Mouse (Mus musculus) lung, embryonic 16.5 days (tissue): ENCODE results near the gene Gc. TPM values are rescaled to one million over a fixed set of nuclear protein-coding genes. Genes with fewer than 3 reads are reported as not detected.

Experiments
- ATAC-seq: fragments of 200-750 bp; cut with Nextera tagmentation; 2 replicates; pipeline ENCODE4 v1.8.0; 2017; ENCODE audit warnings: low read depth, mild to moderate bottlenecking, moderate library complexity
- H3K27ac ChIP-seq: fragments of 300-500 bp; sonication (generic); 2 replicates; pipeline ENCODE4 v1.5.1; 2014; ENCODE audit warnings: mild to moderate bottlenecking, control low read depth, low read length
- H3K27me3 ChIP-seq: fragments of 300-500 bp; sonication (generic); 2 replicates; pipeline ENCODE4 v1.6.1; 2014; ENCODE audit warnings: low read depth, low read length, mixed read lengths; ENCODE audit not compliant: control insufficient read depth, insufficient read depth
- H3K36me3 ChIP-seq: fragments of 300-500 bp; sonication (generic); 2 replicates; pipeline ENCODE4 v1.6.1; 2014; ENCODE audit warnings: low read length; ENCODE audit not compliant: control insufficient read depth, insufficient read depth
- H3K4me1 ChIP-seq: fragments of 300-500 bp; sonication (generic); replicated peaks from 2 replicates; pipeline ENCODE4 v1.6.1; 2014; ENCODE audit warnings: low read length, mixed read lengths; ENCODE audit not compliant: control insufficient read depth, insufficient read depth
- H3K4me2 ChIP-seq: fragments of 300-500 bp; sonication (generic); 2 replicates; pipeline ENCODE4 v1.6.1; 2014; ENCODE audit warnings: low read depth, low read length, control low read depth
- H3K4me3 ChIP-seq: fragments of 300-500 bp; sonication (generic); 2 replicates; pipeline ENCODE4 v1.5.1; 2014; ENCODE audit warnings: mild to moderate bottlenecking, low read length, control low read depth
- H3K9ac ChIP-seq: fragments of 300-500 bp; sonication (generic); 2 replicates; pipeline ENCODE4 v1.6.1; 2014; ENCODE audit warnings: low read length, control low read depth
- H3K9me3 ChIP-seq: fragments of 300-500 bp; sonication (generic); 2 replicates; pipeline ENCODE4 v1.6.1; 2016; ENCODE audit warnings: low read length; ENCODE audit not compliant: control insufficient read depth
- WGBS: fragments of 180-500 bp; shearing (Covaris S2); extraction: QIAGEN DNeasy Blood & Tissue Kit; methylation state at CpG from one replicate; pipeline ENCODE4 v1.1.7; 2014; 5-methylcytosine and 5-hydroxymethylcytosine counted together
- polyA plus RNA-seq: library from polyadenylated mRNA; unstranded; fragments of >200 nt; fragmentation: Nextera tagmentation; extraction: Ambion mirVana; gene quantifications from 2 replicates; pipeline ENCODE4 v1.2.1, GENCODE M21; 2015

The Gc gene
- polyA plus RNA-seq, result 1.0 and 10.1 TPM in 2 replicates

DNA sequence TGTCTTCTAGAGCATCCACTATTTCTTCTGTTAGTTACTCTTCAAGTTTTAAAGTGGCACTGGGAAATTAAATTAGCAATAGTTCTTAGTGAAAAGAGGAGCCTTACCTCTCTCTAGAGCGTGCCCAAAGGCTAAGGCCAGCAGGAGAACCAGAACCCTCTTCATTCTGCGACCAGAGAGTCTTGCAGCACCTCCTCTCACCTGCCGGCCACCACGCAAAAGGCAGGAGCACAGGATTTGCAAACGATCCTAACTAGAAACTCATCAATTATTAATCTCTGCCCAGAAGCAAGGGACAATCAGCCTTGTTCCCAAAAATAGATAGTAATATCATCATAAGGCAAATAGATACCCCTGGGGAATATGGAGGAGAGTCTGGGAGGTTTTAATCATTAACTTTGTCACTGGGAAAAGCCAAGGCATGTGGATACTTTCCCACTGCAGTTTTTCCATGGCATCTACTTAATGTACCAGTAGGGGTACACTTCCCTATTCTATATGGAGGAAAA, at the start of gene Gc:
TSS of gene Gc (minus strand) at position 345 of the 509 bp plus-strand sequence.
- ATAC-seq, result no peak
- Histone ChIP-seq H3K36me3 (no peaks in the 10 kb centered on the region), H3K9ac (no peak within 1 kb of the TSS), H3K27ac (no peak within 1 kb of the TSS), H3K27me3 (no peaks in the 10 kb centered on the region), H3K9me3 (no peaks in the 10 kb centered on the region), H3K4me2 (no peak within 1 kb of the TSS), H3K4me1 (no peaks in the 10 kb centered on the region), H3K4me3 (no peak within 1 kb of the TSS)
- 66% methylated on average over 5 of the region's 5 CpGs for whole genome bisulfite sequencing

DNA sequence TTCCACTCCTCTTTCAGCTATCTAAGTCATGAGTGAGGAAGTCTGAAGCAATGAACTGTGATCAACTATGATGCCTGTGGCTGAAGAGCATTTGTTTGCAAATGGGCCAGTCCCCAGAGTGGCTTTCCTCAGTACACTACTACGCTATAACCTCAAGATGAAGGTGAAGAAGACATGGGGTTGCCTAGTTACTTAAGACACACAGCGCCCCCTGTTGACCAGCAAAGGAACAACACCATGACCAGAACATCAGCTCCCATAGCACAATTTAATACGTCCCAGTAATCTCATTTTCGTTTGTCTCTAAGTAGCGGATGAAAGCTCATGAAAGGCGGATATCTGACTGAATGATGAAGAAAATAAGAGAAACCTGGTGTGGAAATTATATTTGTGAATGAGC, 42.5 kb upstream of the Gc start:
- Histone ChIP-seq H3K27ac (no peak overlapping the region), H3K36me3 (no peaks in the 10 kb centered on the region), H3K9me3 (no peaks in the 10 kb centered on the region), H3K4me2 (no peak overlapping the region), H3K4me1 (no peaks in the 10 kb centered on the region), H3K27me3 (no peaks in the 10 kb centered on the region), H3K4me3 (no peak overlapping the region), H3K9ac (no peak overlapping the region)
- ATAC-seq, result no peak
- WGBS, result 55% methylated on average over 6 of the region's 6 CpGs

DNA sequence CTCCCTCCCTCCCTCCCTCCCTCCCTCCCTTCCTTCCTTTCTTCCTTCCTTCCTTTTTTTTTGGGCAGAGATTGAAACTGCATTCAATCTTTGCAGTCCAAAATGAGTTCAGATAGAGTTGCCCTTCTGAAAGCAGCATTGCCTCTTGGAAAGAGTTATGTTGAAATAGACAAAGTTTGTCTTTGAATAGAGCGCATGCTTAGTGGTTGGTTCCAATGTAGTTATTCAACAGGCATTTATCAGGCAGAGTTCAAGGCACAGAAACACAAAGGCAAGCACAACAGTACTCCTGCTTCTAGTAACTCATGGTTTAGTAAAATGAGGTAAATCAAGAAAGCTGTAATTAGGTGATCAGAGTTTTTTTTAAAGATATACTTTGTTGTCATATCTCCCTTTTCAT, 34.9 kb upstream of the Gc start:
- Histone ChIP-seq H3K9me3 (no peaks in the 10 kb centered on the region), H3K27me3 (no peaks in the 10 kb centered on the region), H3K4me3 (no peak overlapping the region), H3K9ac (no peak overlapping the region), H3K27ac (no peak overlapping the region), H3K36me3 (no peaks in the 10 kb centered on the region), H3K4me1 (no peaks in the 10 kb centered on the region), H3K4me2 (no peak overlapping the region)
- 95% methylated on average over 1 of the region's 1 CpGs for WGBS
- ATAC-seq, result no peak

DNA sequence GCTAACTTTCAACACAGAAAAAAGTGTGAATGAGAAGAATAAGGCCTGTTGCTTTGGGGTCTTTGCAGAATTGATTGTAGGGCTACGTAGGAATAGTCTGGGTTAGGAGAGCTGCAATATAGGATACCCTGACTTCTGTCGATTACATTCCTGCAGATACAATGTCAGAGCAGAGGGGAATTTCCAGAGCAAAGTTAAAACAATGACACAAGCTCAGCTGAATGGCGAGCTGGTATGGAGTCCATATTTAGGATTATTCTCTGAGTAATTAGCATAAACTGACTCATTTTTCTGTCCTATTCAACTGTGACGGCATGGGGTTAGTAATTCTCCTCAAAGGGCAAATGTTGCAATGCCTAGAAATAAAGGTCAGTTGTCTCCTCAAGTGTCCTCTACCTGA, 12.8 kb upstream of the Gc start:
- WGBS, result 73% methylated on average over 4 of the region's 4 CpGs
- Histone ChIP-seq H3K27ac (no peak overlapping the region), H3K36me3 (no peaks in the 10 kb centered on the region), H3K4me3 (no peak overlapping the region), H3K4me1 (no peaks in the 10 kb centered on the region), H3K9ac (no peak overlapping the region), H3K4me2 (no peak overlapping the region), H3K27me3 (no peaks in the 10 kb centered on the region), H3K9me3 (no peaks in the 10 kb centered on the region)
- no peak for ATAC-seq

DNA sequence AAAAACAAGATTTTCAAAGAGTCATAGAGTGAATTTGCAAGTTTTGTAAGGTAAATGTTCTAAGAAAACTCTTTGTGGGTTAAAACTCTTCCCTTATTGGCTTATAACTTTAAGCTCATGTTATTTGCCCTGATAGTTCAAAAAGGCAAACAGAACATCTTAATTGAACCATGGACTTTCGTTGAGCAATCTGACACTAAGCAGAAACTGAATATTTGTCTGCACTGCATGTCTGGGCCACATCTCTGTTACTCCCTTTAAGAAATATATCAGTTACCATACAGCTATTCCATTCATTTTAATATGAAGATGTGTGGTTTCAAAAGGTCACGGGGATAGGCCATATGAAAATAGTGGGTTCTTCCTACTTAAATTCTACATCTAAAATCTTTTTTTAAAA, 10.2 kb upstream of the Gc start:
- Histone ChIP-seq H3K4me3 (no peak overlapping the region), H3K4me1 (no peaks in the 10 kb centered on the region), H3K27me3 (no peaks in the 10 kb centered on the region), H3K36me3 (no peaks in the 10 kb centered on the region), H3K9ac (no peak overlapping the region), H3K4me2 (no peak overlapping the region), H3K27ac (no peak overlapping the region), H3K9me3 (no peaks in the 10 kb centered on the region)
- no peak for ATAC-seq
- 73% methylated on average over 2 of the region's 2 CpGs for WGBS

DNA sequence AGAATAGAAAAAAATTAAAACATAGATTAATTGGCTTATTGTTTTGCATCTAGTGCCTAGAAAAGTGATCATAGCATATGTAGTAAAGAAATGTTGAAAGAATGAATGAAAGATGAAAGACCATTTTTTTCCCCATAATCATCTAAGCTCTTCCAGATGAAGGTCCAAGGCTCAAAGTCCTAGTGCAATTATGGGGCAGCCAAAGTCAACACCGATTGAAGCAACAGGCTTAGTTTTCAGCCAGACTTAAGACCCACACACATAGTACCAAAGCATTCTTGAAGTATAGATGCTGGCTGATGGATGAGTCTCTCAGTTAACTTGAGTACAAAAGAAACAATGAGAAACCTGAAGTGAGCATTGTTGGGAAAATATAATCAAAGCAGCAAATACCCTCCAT, 9.3 kb upstream of the Gc start:
- 85% methylated on average over 1 of the region's 1 CpGs for WGBS
- ATAC-seq, result no peak
- H3K36me3 ChIP-seq, result no peaks in the 10 kb centered on the region
- no peak overlapping the region for H3K9ac ChIP-seq
- no peaks in the 10 kb centered on the region for H3K27me3 ChIP-seq
- H3K4me2 ChIP-seq, result no peak overlapping the region
- no peak overlapping the region for H3K27ac ChIP-seq
- H3K4me3 ChIP-seq, result no peak overlapping the region
- H3K9me3 ChIP-seq, result no peaks in the 10 kb centered on the region
- no peaks in the 10 kb centered on the region for H3K4me1 ChIP-seq

DNA sequence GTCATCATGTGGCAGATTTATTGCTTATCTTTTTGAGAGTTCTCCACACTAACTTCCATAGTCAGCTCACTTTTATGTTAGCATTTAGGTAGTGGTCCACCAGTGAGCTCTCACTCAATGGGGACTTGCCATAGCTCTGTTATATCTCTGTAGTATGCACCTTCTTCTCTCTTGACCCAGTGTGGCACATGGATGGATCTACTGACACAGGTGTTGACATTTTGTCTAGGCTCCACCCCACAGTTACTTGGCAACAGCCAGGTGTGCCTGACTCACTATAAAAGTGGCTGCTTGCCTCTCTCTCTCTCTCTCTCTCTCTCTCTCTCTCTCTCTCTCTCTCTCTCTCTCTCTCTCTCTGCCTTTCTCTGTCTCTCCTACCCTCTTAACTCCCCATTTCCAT, 8.6 kb upstream of the Gc start:
- H3K4me1 ChIP-seq, result no peaks in the 10 kb centered on the region
- no peaks in the 10 kb centered on the region for H3K36me3 ChIP-seq
- H3K9ac ChIP-seq, result no peak overlapping the region
- H3K4me2 ChIP-seq, result no peak overlapping the region
- H3K4me3 ChIP-seq, result no peak overlapping the region
- no peaks in the 10 kb centered on the region for H3K27me3 ChIP-seq
- no peak overlapping the region for H3K27ac ChIP-seq
- no peaks in the 10 kb centered on the region for H3K9me3 ChIP-seq
- ATAC-seq, result no peak

DNA sequence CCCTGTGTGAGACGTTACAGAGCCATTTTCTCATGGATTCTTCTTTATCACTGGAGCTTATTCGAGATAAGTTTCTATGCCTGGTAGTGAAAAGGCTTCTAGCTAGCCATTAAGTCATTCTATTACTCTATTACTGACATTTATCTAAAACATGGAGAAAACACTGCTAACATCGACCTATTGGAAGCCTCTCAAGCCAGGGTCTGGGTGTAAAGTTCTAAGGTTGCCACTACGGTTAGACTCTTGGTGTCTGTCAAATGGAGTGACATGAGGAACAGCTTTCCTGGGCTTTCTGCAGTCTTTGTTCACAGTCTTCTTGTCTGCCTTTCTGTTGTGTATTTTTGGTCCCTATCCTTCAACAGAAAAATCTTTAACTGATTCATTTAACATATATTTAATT, 4.1 kb upstream of the Gc start:
- Histone ChIP-seq H3K4me3 (no peak overlapping the region), H3K4me1 (no peaks in the 10 kb centered on the region)
- WGBS, result 56% methylated on average over 4 of the region's 4 CpGs

DNA sequence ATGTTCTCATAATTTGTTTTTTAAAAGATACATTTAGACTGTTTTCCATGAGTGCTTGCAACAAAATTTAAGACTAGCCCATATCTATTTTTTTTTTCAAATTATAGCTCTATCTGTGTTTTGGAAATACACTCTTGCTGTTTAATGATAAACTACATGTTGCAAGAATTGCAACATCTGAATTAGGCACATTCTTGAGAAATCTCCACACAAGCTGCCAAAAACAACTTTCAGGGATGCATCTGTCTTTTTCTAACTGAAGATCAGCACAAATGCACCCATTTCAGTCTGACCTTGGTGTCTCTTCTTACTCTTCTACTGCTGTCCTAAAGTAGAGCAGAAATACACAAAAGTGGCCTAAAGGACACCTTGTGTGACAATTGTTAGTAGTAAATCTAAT, 1.9 kb upstream of the Gc start:
- Histone ChIP-seq H3K36me3 (no peaks in the 10 kb centered on the region), H3K4me2 (no peak overlapping the region), H3K9ac (no peak overlapping the region), H3K27ac (no peak overlapping the region), H3K9me3 (no peaks in the 10 kb centered on the region), H3K4me3 (no peak overlapping the region), H3K4me1 (no peaks in the 10 kb centered on the region), H3K27me3 (no peaks in the 10 kb centered on the region)
- no peak for ATAC-seq

More for the DNA sequence above, 4.1 kb upstream of the Gc start:
- Histone ChIP-seq H3K9ac (no peak overlapping the region), H3K36me3 (no peaks in the 10 kb centered on the region), H3K9me3 (no peaks in the 10 kb centered on the region), H3K27ac (no peak overlapping the region), H3K4me2 (no peak overlapping the region), H3K27me3 (no peaks in the 10 kb centered on the region)
- ATAC-seq, result no peak

DNA sequence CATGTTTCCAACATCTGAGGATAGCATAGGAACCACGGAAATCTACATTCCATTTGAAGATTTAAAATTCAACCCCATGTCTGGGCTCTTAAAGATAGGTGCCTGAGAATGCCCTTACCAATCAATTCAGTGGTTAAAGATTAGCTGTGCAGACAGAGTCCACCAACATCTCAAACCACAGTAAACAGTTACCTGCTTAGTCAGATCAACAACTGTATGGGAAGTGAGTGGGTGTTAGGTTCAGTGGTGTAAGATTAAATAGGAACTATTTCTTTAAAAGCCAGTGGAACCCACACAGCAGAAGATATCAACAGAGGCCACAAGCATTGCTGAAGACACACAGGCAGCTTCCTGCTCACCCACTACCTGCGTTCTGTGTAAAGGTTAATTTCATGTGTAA, 1.3 kb upstream of the Gc start:
- 72% methylated on average over 2 of the region's 2 CpGs for WGBS
- H3K4me3 ChIP-seq, result no peak overlapping the region
- H3K4me2 ChIP-seq, result no peak overlapping the region
- ATAC-seq, result no peak
- H3K27ac ChIP-seq, result no peak overlapping the region
- no peaks in the 10 kb centered on the region for H3K36me3 ChIP-seq
- H3K9me3 ChIP-seq, result no peaks in the 10 kb centered on the region
- H3K9ac ChIP-seq, result no peak overlapping the region
- no peaks in the 10 kb centered on the region for H3K27me3 ChIP-seq
- H3K4me1 ChIP-seq, result no peaks in the 10 kb centered on the region
